Mouse (Mus musculus) midbrain, embryonic 16.5 days (tissue): ENCODE results near the gene Scd1. TPM values are rescaled to one million over a fixed set of nuclear protein-coding genes. Genes with fewer than 3 reads are reported as not detected.

Experiments used
- ATAC-seq: fragments of 200-750 bp; cut with Nextera tagmentation; 2 replicates; pipeline ENCODE4 v1.8.0; 2017; ENCODE audit warnings: moderate TSS enrichment
- H3K27ac ChIP-seq: fragments of 300-500 bp; sonication (generic); 2 replicates; pipeline ENCODE4 v1.5.1; 2014; ENCODE audit warnings: mild to moderate bottlenecking, low read length, mixed read lengths
- H3K27me3 ChIP-seq: fragments of 300-500 bp; sonication (generic); 2 replicates; pipeline ENCODE4 v1.6.1; 2014; ENCODE audit warnings: low read depth, low read length, mixed read lengths; ENCODE audit not compliant: control insufficient read depth, insufficient read depth
- H3K36me3 ChIP-seq: fragments of 300-500 bp; sonication (generic); 2 replicates; pipeline ENCODE4 v1.6.1; 2014; ENCODE audit warnings: mild to moderate bottlenecking, low read length, moderate library complexity, mixed read lengths; ENCODE audit not compliant: control insufficient read depth, insufficient read depth
- H3K4me1 ChIP-seq: fragments of 300-500 bp; sonication (generic); 2 replicates; pipeline ENCODE4 v1.6.1; 2014; ENCODE audit warnings: mild to moderate bottlenecking, low read length, mixed read lengths; ENCODE audit not compliant: control insufficient read depth, insufficient read depth
- H3K4me2 ChIP-seq: fragments of 300-500 bp; sonication (generic); 2 replicates; pipeline ENCODE4 v1.6.1; 2014; ENCODE audit warnings: mild to moderate bottlenecking, low read length, mixed read lengths
- H3K4me3 ChIP-seq: fragments of 300-500 bp; sonication (generic); 2 replicates; pipeline ENCODE4 v1.5.1; 2014; ENCODE audit warnings: low read depth, mild to moderate bottlenecking, low read length, moderate library complexity, mixed read lengths
- H3K9ac ChIP-seq: fragments of 300-500 bp; sonication (generic); 2 replicates; pipeline ENCODE4 v1.6.1; 2014; ENCODE audit warnings: low read depth, low read length, mixed read lengths
- H3K9me3 ChIP-seq: fragments of 300-500 bp; sonication (generic); replicated peaks from 2 replicates; pipeline ENCODE4 v1.6.1; 2014; ENCODE audit warnings: mild to moderate bottlenecking, low read length, mixed read lengths; ENCODE audit not compliant: control insufficient read depth, poor library complexity, severe bottlenecking
- WGBS: fragments of 180-500 bp; shearing (Covaris S2); extraction: QIAGEN DNeasy Blood & Tissue Kit; methylation state at CpG from one replicate; pipeline ENCODE4 v1.1.7; 2014; 5-methylcytosine and 5-hydroxymethylcytosine counted together
- polyA plus RNA-seq: library from polyadenylated mRNA; unstranded; fragments of >200 nt; fragmentation: Nextera tagmentation; extraction: Ambion mirVana; gene quantifications from 2 replicates; pipeline ENCODE4 v1.2.1, GENCODE M21; 2015

Gene Scd1
- polyA plus RNA-seq, 1 experiment from 2014 or later, result 8.9 TPM

GRCm38 (mm10) chr19:44363529-44363928 lies 44.1 kb downstream of the Scd1 start:
- 24% methylated on average over 13 of the region's 13 CpGs for WGBS
- Histone ChIP-seq H3K4me2 (no peak overlapping the region), H3K36me3 (no peaks in the 10 kb centered on the region), H3K4me3 (no peak overlapping the region), H3K4me1 (no peaks in the 10 kb centered on the region), H3K27ac (no peak overlapping the region), H3K27me3 (no peaks in the 10 kb centered on the region), H3K9ac (no peak overlapping the region), H3K9me3 (no peaks in the 10 kb centered on the region)
- no peak for ATAC-seq

- ATAC-seq, result no peak
- Histone ChIP-seq H3K4me2 (no peak overlapping the region), H3K4me3 (no peak overlapping the region), H3K36me3 (no peaks in the 10 kb centered on the region), H3K27me3 (no peaks in the 10 kb centered on the region), H3K4me1 (no peaks in the 10 kb centered on the region), H3K27ac (no peak overlapping the region), H3K9me3 (no peaks in the 10 kb centered on the region), H3K9ac (no peak overlapping the region)
- WGBS, result 43% methylated on average over 8 of the region's 8 CpGs
Observed at GRCm38 (mm10) chr19:44358700-44359099, 49.0 kb downstream of the Scd1 start.

GRCm38 (mm10) chr19:44351756-44352155 lies 55.9 kb downstream of the Scd1 start:
- no peak for ATAC-seq
- Histone ChIP-seq H3K9ac (no peak overlapping the region), H3K27ac (no peak overlapping the region), H3K36me3 (no peaks in the 10 kb centered on the region), H3K9me3 (no peaks in the 10 kb centered on the region), H3K4me1 (no peaks in the 10 kb centered on the region), H3K27me3 (no peaks in the 10 kb centered on the region), H3K4me2 (no peak overlapping the region), H3K4me3 (no peak overlapping the region)
- WGBS, result 81% methylated on average over 7 of the region's 7 CpGs

GRCm38 (mm10) chr19:44349689-44350088 lies 58.0 kb downstream of the Scd1 start:
- H3K27me3 ChIP-seq, result no peaks in the 10 kb centered on the region
- H3K9ac ChIP-seq, result no peak overlapping the region
- no peak overlapping the region for H3K4me3 ChIP-seq
- no peak overlapping the region for H3K27ac ChIP-seq
- 89% methylated on average over 8 of the region's 8 CpGs for WGBS
- H3K4me2 ChIP-seq, result no peak overlapping the region
- ATAC-seq, result no peak
- no peaks in the 10 kb centered on the region for H3K36me3 ChIP-seq
- H3K4me1 ChIP-seq, result no peaks in the 10 kb centered on the region
- H3K9me3 ChIP-seq, result no peaks in the 10 kb centered on the region

Other genes starting within 250 kb of the Scd1 start
- gene Pkd2l1, start 215.4 kb downstream of the Scd1 start, polyA plus RNA-seq, result 0.10 and 0.28 TPM in 2 replicates
- 6.9 and 8.1 TPM in 2 replicates for gene Scd3, start 204.6 kb downstream of the Scd1 start, polyA plus RNA-seq
- gene Scd2, start 114.2 kb downstream of the Scd1 start, polyA plus RNA-seq, result 281 and 311 TPM in 2 replicates
- 0.18 and 0.19 TPM in 2 replicates for gene Scd4, start 74.8 kb downstream of the Scd1 start, polyA plus RNA-seq
- gene Wnt8b, start 85.6 kb upstream of the Scd1 start, polyA plus RNA-seq, result 1.2 and 2.1 TPM in 2 replicates
- gene Sec31b, start 138.0 kb upstream of the Scd1 start, polyA plus RNA-seq, result 0.15 and 0.32 TPM in 2 replicates
- not detected in 2 replicates for gene Gm20538, start 145.0 kb upstream of the Scd1 start, polyA plus RNA-seq
- gene Ndufb8, start 147.6 kb upstream of the Scd1 start, polyA plus RNA-seq, result 570 and 615 TPM in 2 replicates
- 25.2 and 28.6 TPM in 2 replicates for gene Hif1an, start 155.0 kb upstream of the Scd1 start, polyA plus RNA-seq